Mouse (Mus musculus) CH12.LX (cell line): Measurements from ENCODE around the gene Gdf3. TPM values are rescaled to one million over a fixed set of nuclear protein-coding genes. Genes with fewer than 3 reads are reported as not detected.

Source experiments
- DNase-seq: peaks from one replicate; pipeline ENCODE4 v3.0.0-alpha.2; 2013; ENCODE audit errors: extremely low read depth
- H3K27ac ChIP-seq: 2 replicates; pipeline ENCODE4 v1.5.1; 2012; ENCODE audit warnings: low read depth, mild to moderate bottlenecking, control low read depth, moderate library complexity; ENCODE audit not compliant: insufficient read depth
- H3K27me3 ChIP-seq: replicated peaks from 2 replicates; pipeline ENCODE3; 2012; ENCODE audit warnings: inconsistent platforms
- H3K36me3 ChIP-seq, 2 experiments: replicated peaks in 1 of 2; 2 replicates each; pipeline versions ENCODE3 to v1.6.1; 2012; ENCODE audit warnings: inconsistent platforms in 1 of 2, low read length in 1 of 2, mild to moderate bottlenecking in 1 of 2, mixed read lengths in 1 of 2, moderate library complexity in 1 of 2; ENCODE audit not compliant: control insufficient read depth in 1 of 2, insufficient read depth in 1 of 2
- H3K4me1 ChIP-seq, 2 experiments: 2 replicates each; pipeline ENCODE4 v1.6.1; 2012; ENCODE audit warnings: inconsistent platforms in 1 of 2, moderate library complexity in 1 of 2; ENCODE audit not compliant: insufficient read depth in 2 of 2, control insufficient read depth in 1 of 2
- H3K4me2 ChIP-seq: 2 replicates; pipeline ENCODE4 v1.6.1; 2012; ENCODE audit warnings: low read depth, mild to moderate bottlenecking, control low read depth; ENCODE audit not compliant: poor library complexity, insufficient read depth, severe bottlenecking
- H3K4me3 ChIP-seq, 3 experiments: fragments of 150-350 bp in 1 of 3; sonication (generic) in 1 of 3; replicated peaks in 1 of 3; 2 replicates each; pipeline versions ENCODE3 to v1.5.1; 2011 to 2012; ENCODE audit warnings: low read depth in 2 of 3, low read length in 2 of 3, mild to moderate bottlenecking in 2 of 3, moderate library complexity in 2 of 3, control low read depth in 1 of 3, improper control_type of control experiment in 1 of 3, inconsistent platforms in 1 of 3, mixed read lengths in 1 of 3; ENCODE audit not compliant: poor library complexity in 1 of 3
- H3K79me2 ChIP-seq: replicated peaks from 2 replicates; pipeline ENCODE4 v1.6.1; 2012; ENCODE audit warnings: mild to moderate bottlenecking, moderate library complexity; ENCODE audit not compliant: control insufficient read depth, poor library complexity, insufficient read depth, severe bottlenecking; ENCODE audit errors: extremely low read depth
- H3K9ac ChIP-seq: 2 replicates; pipeline ENCODE4 v1.6.1; 2012; ENCODE audit warnings: low read depth, mild to moderate bottlenecking, control low read depth, moderate library complexity; ENCODE audit not compliant: insufficient read depth
- H3K9me3 ChIP-seq: replicated peaks from 2 replicates; pipeline ENCODE3; 2012; ENCODE audit warnings: low read length, inconsistent platforms, mixed read lengths
- BHLHE40 ChIP-seq: IDR thresholded peaks from 2 replicates; pipeline ENCODE4 v1.6.1; 2011; ENCODE audit warnings: mild to moderate bottlenecking, low read depth, low read length, improper control_type of control experiment
- CHD1 ChIP-seq: IDR thresholded peaks from 2 replicates; pipeline ENCODE4 v1.6.1; 2012; ENCODE audit warnings: low read depth, low read length, improper control_type of control experiment, inconsistent platforms
- CHD2 ChIP-seq: IDR thresholded peaks from 2 replicates; pipeline ENCODE4 v1.6.1; 2011; ENCODE audit warnings: low read length, improper control_type of control experiment
- CTCF ChIP-seq, 2 experiments: IDR thresholded peaks in 1 of 2; conservative IDR thresholded peaks in 1 of 2; 2 replicates each; pipeline ENCODE4 v1.5.1; 2011 to 2012; ENCODE audit warnings: low read depth in 2 of 2, low read length in 2 of 2, improper control_type of control experiment in 1 of 2, inconsistent platforms in 1 of 2, mild to moderate bottlenecking in 1 of 2, moderate library complexity in 1 of 2
- E2F4 ChIP-seq: IDR thresholded peaks from 2 replicates; pipeline ENCODE4 v1.6.1; 2011; ENCODE audit warnings: low read depth, low read length, improper control_type of control experiment; ENCODE audit not compliant: insufficient replicate concordance
- ETS1 ChIP-seq: conservative IDR thresholded peaks from 2 replicates; pipeline ENCODE4 v1.6.1; 2012; ENCODE audit warnings: low read depth, mild to moderate bottlenecking, inconsistent platforms, low read length, improper control_type of control experiment, moderate library complexity
- GABPA ChIP-seq: IDR thresholded peaks from 2 replicates; pipeline ENCODE4 v1.6.1; 2012; ENCODE audit warnings: low read depth, low read length, improper control_type of control experiment, inconsistent platforms; ENCODE audit not compliant: insufficient replicate concordance
- HCFC1 ChIP-seq: IDR thresholded peaks from 2 replicates; pipeline ENCODE4 v1.6.1; 2012; ENCODE audit warnings: low read depth, mild to moderate bottlenecking, inconsistent platforms, low read length, improper control_type of control experiment
- IRF4 ChIP-seq: IDR thresholded peaks from 2 replicates; pipeline ENCODE4 v1.6.1; 2014; ENCODE audit warnings: low read depth, mild to moderate bottlenecking, inconsistent platforms, low read length, improper control_type of control experiment
- JUN ChIP-seq: IDR thresholded peaks from 2 replicates; pipeline ENCODE4 v1.6.1; 2011; ENCODE audit warnings: low read depth, mild to moderate bottlenecking, low read length, improper control_type of control experiment, moderate library complexity; ENCODE audit not compliant: insufficient read depth
- MAX ChIP-seq: IDR thresholded peaks from 2 replicates; pipeline ENCODE4 v1.6.1; 2011; ENCODE audit warnings: low read length, improper control_type of control experiment
- MAZ ChIP-seq: IDR thresholded peaks from 2 replicates; pipeline ENCODE4 v1.6.1; 2012; ENCODE audit warnings: low read depth, mild to moderate bottlenecking, inconsistent platforms, low read length, improper control_type of control experiment, moderate library complexity
- MEF2A ChIP-seq: IDR thresholded peaks from 2 replicates; pipeline ENCODE4 v1.6.1; 2014; ENCODE audit warnings: low read depth, mild to moderate bottlenecking, inconsistent platforms, low read length, improper control_type of control experiment, borderline replicate concordance
- POLR2AphosphoS2 ChIP-seq: IDR thresholded peaks from 2 replicates; pipeline ENCODE4 v1.6.1; 2011; ENCODE audit warnings: low read depth, low read length, improper control_type of control experiment
- RAD21 ChIP-seq: IDR thresholded peaks from 2 replicates; pipeline ENCODE4 v1.6.1; 2011; ENCODE audit warnings: low read depth, mild to moderate bottlenecking, low read length, improper control_type of control experiment, moderate library complexity
- TCF12 ChIP-seq: IDR thresholded peaks from 2 replicates; pipeline ENCODE4 v1.6.1; 2014; ENCODE audit warnings: low read depth, mild to moderate bottlenecking, inconsistent platforms, low read length, improper control_type of control experiment
- USF1 ChIP-seq: IDR thresholded peaks from 2 replicates; pipeline ENCODE4 v1.6.1; 2014; ENCODE audit warnings: low read depth, mild to moderate bottlenecking, inconsistent platforms, low read length, improper control_type of control experiment
- ZC3H11A ChIP-seq: IDR thresholded peaks from 2 replicates; pipeline ENCODE4 v1.6.1; 2012; ENCODE audit warnings: low read depth, mild to moderate bottlenecking, inconsistent platforms, low read length, improper control_type of control experiment
- dilution Hi-C: fragments of 300-500 bp; cut with MboI; formaldehyde crosslinking; loops from 2 replicates; pipeline ENCODE4 v1.14.3; 2020; ENCODE audit warnings: low sequenced_read_pairs; ENCODE audit not compliant: extremely low pct_unique_long_range_greater_than_20kb, extremely low pct_ligation_motif_present
- in situ Hi-C: fragments of 300-500 bp; cut with MboI; formaldehyde crosslinking; loops from 3 replicates; pipeline ENCODE4 v1.14.3; 2019; ENCODE audit warnings: low sequenced_read_pairs, low pct_ligation_motif_present, low pct_unique_long_range_greater_than_20kb, mixed read lengths
- polyA plus RNA-seq: library from polyadenylated mRNA; unstranded; fragments of >175 nt; gene quantifications from 2 replicates; pipeline ENCODE4 v1.2.1, GENCODE M21; 2012; ENCODE audit warnings: low read depth; ENCODE audit not compliant: insufficient read length
- total RNA-seq, 2 experiments: library from RNA; depleted of rRNA; stranded (reverse); fragments of 300-350 nt in 1 of 2; fragments of >200 nt in 1 of 2; gene quantifications; 2 replicates each; pipeline ENCODE4 v1.2.3; 2012 to 2014

Gdf3 gene
- total and polyA plus RNA-seq, 3 experiments: not detected

DNA sequence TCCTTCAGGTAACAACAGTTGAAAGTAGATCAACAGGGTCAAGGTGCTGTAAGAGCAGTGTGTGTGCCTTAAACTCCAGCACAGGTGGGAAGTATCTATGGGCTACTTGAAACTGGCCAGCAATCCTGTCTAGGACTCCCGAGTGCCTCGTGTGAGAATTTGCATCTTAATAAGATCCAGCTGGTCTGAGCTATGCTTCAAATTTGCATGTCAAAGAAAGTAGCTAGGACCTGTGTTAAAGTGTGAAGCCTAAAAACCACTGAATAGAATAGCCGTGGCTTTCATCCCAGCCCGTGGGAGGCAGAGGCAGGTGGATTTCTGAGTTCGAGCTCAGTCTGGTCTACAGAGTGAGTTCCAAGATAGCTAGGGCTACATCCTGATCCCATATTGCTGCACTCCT, 14.6 kb upstream of the Gdf3 start:
- dilution Hi-C loops: no loop called here

DNA sequence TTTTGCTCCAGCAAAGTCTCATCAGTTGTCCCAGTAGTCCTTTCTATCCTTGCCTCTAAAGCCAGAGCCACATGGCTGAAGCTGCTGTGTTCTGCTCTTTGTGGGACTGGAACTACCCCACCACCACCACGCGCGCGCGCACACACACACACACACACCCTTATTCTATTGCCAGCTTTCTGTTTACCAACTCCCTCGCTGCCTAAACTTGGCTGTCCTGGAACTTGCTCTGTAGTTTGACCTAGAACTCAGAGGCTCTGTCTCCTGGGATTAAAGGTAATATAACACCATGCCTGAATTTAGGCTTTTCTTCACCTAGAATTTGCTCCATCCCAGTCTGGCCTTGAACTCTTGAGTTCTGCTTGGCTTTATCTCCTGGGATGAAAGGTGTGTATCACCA, 11.2 kb upstream of the Gdf3 start:
- H3K4me3 ChIP-seq: no peak overlapping the region
- no peak for TF ChIP-seq CHD2
- TF ChIP-seq POLR2AphosphoS2: no peak
- TF ChIP-seq ETS1: no peak
- no peak for TF ChIP-seq MAX
- TF ChIP-seq MEF2A: no peak
- TF ChIP-seq USF1: no peak
- no peak for TF ChIP-seq HCFC1
- TF ChIP-seq IRF4: no peak
- TF ChIP-seq, all 38 proteins: peak for 0
- in situ Hi-C loops: no loop called here
- dilution Hi-C loops: no loop called here
- H3K27ac ChIP-seq: no peak overlapping the region
- no peaks in the 10 kb centered on the region for H3K36me3 ChIP-seq
- no peak overlapping the region for H3K4me2 ChIP-seq
- H3K4me1 ChIP-seq: peaks cover 0 to 7% of the 10 kb centered on the region in 2 experiments; a peak in 1 of 4 replicates
- no peaks in the 10 kb centered on the region for H3K9me3 ChIP-seq
- H3K9ac ChIP-seq: no peak overlapping the region
- no peak for DNase-seq
- peaks cover 2% of the 10 kb centered on the region for H3K27me3 ChIP-seq
- H3K79me2 ChIP-seq: no peaks in the 10 kb centered on the region

More for the DNA sequence above, 14.6 kb upstream of the Gdf3 start:
- no peak overlapping the region for H3K9ac ChIP-seq
- no peak overlapping the region for H3K4me2 ChIP-seq
- DNase-seq: no peak
- H3K9me3 ChIP-seq: no peaks in the 10 kb centered on the region
- H3K4me3 ChIP-seq: no peak overlapping the region
- in situ Hi-C loops: no loop called here
- no peaks in the 10 kb centered on the region for H3K36me3 ChIP-seq
- peaks cover 2% of the 10 kb centered on the region for H3K27me3 ChIP-seq
- peaks cover 0 to 7% of the 10 kb centered on the region in 2 experiments; a peak in 1 of 4 replicates for H3K4me1 ChIP-seq
- no peak overlapping the region for H3K27ac ChIP-seq
- no peaks in the 10 kb centered on the region for H3K79me2 ChIP-seq
- TF ChIP-seq IRF4 (no peak), BHLHE40 (peak; percentile 47; the same call in 1 of the 2 replicates)

DNA sequence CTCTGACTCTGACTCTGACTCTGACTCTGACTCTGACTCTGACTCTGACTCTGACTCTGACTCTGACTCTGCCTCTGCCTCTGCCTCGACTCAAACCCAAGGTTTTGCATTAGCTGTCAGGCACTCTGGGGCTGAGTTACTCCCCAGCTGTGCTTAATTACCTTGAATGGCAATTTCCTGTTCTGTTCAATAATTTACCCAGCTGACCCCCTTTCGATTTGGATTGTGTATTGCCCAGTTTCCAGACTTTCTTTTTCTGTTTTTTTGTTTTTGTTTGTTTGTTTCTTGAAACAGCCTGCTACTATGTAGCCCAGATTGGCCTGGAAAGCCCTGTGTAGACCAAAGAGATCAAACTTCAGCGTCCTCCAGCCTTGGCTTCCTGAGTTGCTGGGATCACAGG, 6.1 kb upstream of the Gdf3 start:
- H3K27ac ChIP-seq: no peak overlapping the region
- in situ Hi-C loops (no loop called here), dilution Hi-C loops (no loop called here)
- peaks cover 2% of the 10 kb centered on the region for H3K9me3 ChIP-seq
- no peaks in the 10 kb centered on the region for H3K36me3 ChIP-seq
- no peaks in the 10 kb centered on the region for H3K4me1 ChIP-seq
- TF ChIP-seq TCF12: no peak
- TF ChIP-seq POLR2AphosphoS2: no peak
- no peak for TF ChIP-seq CHD1
- TF ChIP-seq CHD2: no peak
- TF ChIP-seq RAD21: no peak
- no peak for TF ChIP-seq E2F4
- no peak for TF ChIP-seq IRF4
- TF ChIP-seq HCFC1: no peak
- no peak for TF ChIP-seq ZC3H11A
- TF ChIP-seq MAZ: no peak
- no peak for TF ChIP-seq CTCF (conservative IDR thresholded peaks at IDR 0.05 in 1 of 2, IDR thresholded peaks at IDR 0.05 in 1 of 2; ENCODE audit: low read depth in 2 of 2, low read length in 2 of 2)
- TF ChIP-seq JUN: no peak
- no peak for TF ChIP-seq BHLHE40
- TF ChIP-seq GABPA: no peak
- DNase-seq: no peak
- no peak overlapping the region for H3K4me3 ChIP-seq
- no peaks in the 10 kb centered on the region for H3K79me2 ChIP-seq
- H3K4me2 ChIP-seq: no peak overlapping the region
- H3K27me3 ChIP-seq: no peaks in the 10 kb centered on the region
- H3K9ac ChIP-seq: no peak overlapping the region
